In the genomic region with DNA sequence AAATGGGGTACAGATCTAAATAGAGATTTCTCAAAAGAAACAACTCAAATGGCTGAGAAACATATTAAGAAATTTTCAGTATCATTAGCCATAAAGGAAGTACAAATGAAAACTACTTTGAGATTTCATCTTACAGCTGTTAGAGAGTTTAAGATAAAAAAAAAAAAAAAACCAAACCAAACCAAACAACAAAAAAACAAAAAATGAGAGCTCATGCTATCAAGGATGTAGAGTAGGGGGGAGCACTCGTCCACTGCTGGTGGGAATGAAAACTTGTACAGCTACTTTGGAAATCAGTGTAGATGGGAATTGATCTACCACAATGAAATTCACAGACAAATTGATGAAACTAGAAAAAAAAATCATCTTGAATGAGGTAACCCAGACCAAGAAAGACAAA, we compare ENCODE assay signal across 17 mouse cellular contexts.
DNase-seq lines count a peak whose midpoint lies in the region; TF ChIP-seq lines count a peak whose summit lies in the region.
"Had no signal": no experiment of that assay in that cellular context is flagged by ENCODE, and none has a peak within 500 bp of the region (broad histone marks: within the 10 kb centered on the region; RNA-seq: fewer than 3 reads in every experiment).

No protein-coding gene starts in this region.

- peaks cover 0 to 35% of the 10 kb centered on the region in 2 experiments; a peak in 2 of 4 replicates for H3K36me3 ChIP-seq in MEL (ENCODE audit: control insufficient read depth in 1 of 2, insufficient read depth in 2 of 2, low read length in 2 of 2)
- H3K36me3 ChIP-seq: G1E had no signal

- H3K9me3 ChIP-seq in MEL (replicated peaks; ENCODE audit: insufficient read depth, low read length), result no peaks in the 10 kb centered on the region
- H3K9me3 ChIP-seq: G1E had no signal

- peaks cover 16 to 31% of the 10 kb centered on the region in 2 experiments for H3K4me1 ChIP-seq in MEL (ENCODE audit: control insufficient read depth in 1 of 2, insufficient read depth in 2 of 2, low read length in 2 of 2)

- peak in 1 of 2 experiments; percentile 35; a peak in 1 of 4 replicates for TF ChIP-seq EP300 in MEL (IDR thresholded peaks at IDR 0.05; ENCODE audit: low read depth in 1 of 2, low read length in 2 of 2)

- no peak overlapping the region for H3K27ac ChIP-seq in MEL (ENCODE audit: control insufficient read depth, low read depth, low read length)

- H3K9ac ChIP-seq in MEL (ENCODE audit: control insufficient read depth, low read depth, low read length, poor library complexity, severe bottlenecking), result no peak overlapping the region

- no peak for DNase-seq in MEL (ENCODE audit: low read depth, low spot score)
- DNase-seq in right cerebral cortex, postnatal 36 days (ENCODE audit: low spot score in 2 of 2), result no peak
- DNase-seq: adrenal gland, adult 2 months; adrenal gland, adult 8-10 months; adrenal gland, postnatal 10 days; adrenal gland, postnatal 14 days; adrenal gland, postnatal 25 days; adrenal gland, postnatal 36 days; B cell, adult 2 months; cerebellum, adult 11 months; cerebellum, adult 11-12 months; cerebellum, adult 18-20 months; cerebellum, adult 2 months; cerebellum, adult 8-10 months had no signal

- H3K27me3 ChIP-seq in MEL (ENCODE audit: control insufficient read depth in 1 of 2, insufficient read depth in 2 of 2, low read length in 2 of 2), result no peaks in the 10 kb centered on the region
- H3K27me3 ChIP-seq: CH12.LX, Patski had no signal

- H3K79me2 ChIP-seq in MEL (ENCODE audit: control insufficient read depth, insufficient read depth, low read length, poor library complexity), result no peaks in the 10 kb centered on the region

- no peak for TF ChIP-seq CTCF in MEL (IDR thresholded peaks at IDR 0.05 in 2 of 3, conservative IDR thresholded peaks at IDR 0.05 in 1 of 3; ENCODE audit: control insufficient read depth in 1 of 3, insufficient read depth in 1 of 3, low read depth in 2 of 3, low read length in 3 of 3, poor library complexity in 1 of 3, severe bottlenecking in 1 of 3)

- TF ChIP-seq POLR2A in MEL (IDR thresholded peaks at IDR 0.05; ENCODE audit: control insufficient read depth in 1 of 2, insufficient read depth in 1 of 2, low read depth in 1 of 2, low read length in 2 of 2, poor library complexity in 1 of 2), result no peak

- no peak overlapping the region for H3K4me3 ChIP-seq in MEL (ENCODE audit: control insufficient read depth in 1 of 2, insufficient read depth in 1 of 2, low read depth in 2 of 2, low read length in 2 of 2)

- no peak for TF ChIP-seq RAD21 in MEL (IDR thresholded peaks at IDR 0.05; ENCODE audit: low read depth, low read length)

TF ChIP-seq in MEL, 35 proteins besides CTCF, POLR2A, EP300 and RAD21:
- TF ChIP-seq ZNF384 (IDR thresholded peaks at IDR 0.05; ENCODE audit: low read depth, low read length), result peak; percentile 83
- no peak for TF ChIP-seq RCOR1 (IDR thresholded peaks at IDR 0.05; ENCODE audit: low read depth, low read length)
- TF ChIP-seq CHD1 (IDR thresholded peaks at IDR 0.05; ENCODE audit: low read depth, low read length), result no peak
- TF ChIP-seq MAX (IDR thresholded peaks at IDR 0.05; ENCODE audit: low read length), result no peak
- no peak for TF ChIP-seq SMC3 (IDR thresholded peaks at IDR 0.05; ENCODE audit: low read depth, low read length)
- peak; percentile 26; the same call in 1 of the 2 replicates for TF ChIP-seq SIN3A (IDR thresholded peaks at IDR 0.05; ENCODE audit: low read length)
- 0 out of 2 replicates have a peak, but pooled peaks have one; percentile 32 for TF ChIP-seq GATA1 (IDR thresholded peaks at IDR 0.05; ENCODE audit: low read depth, low read length)
- no peak for TF ChIP-seq MXI1 (IDR thresholded peaks at IDR 0.05; ENCODE audit: low read depth, low read length)
- TF ChIP-seq ZMIZ1 (IDR thresholded peaks at IDR 0.05; ENCODE audit: low read depth, low read length), result no peak
- TF ChIP-seq ZC3H11A (IDR thresholded peaks at IDR 0.05; ENCODE audit: low read depth, low read length), result no peak
- peak; percentile 57 for TF ChIP-seq ETS1 (IDR thresholded peaks at IDR 0.05; ENCODE audit: low read depth, low read length)
- TF ChIP-seq HCFC1 (IDR thresholded peaks at IDR 0.05; ENCODE audit: low read depth, low read length), result 0 out of 2 replicates have a peak, but pooled peaks have one; percentile 20
- TF ChIP-seq KAT2A (conservative IDR thresholded peaks at IDR 0.05; ENCODE audit: low read depth, low read length), result no peak
